Mouse (Mus musculus): ENCODE data around the gene Arpc1a.
"Not testable (repeated sequence)": the region's sequence is repeated elsewhere in the genome, so short reads cannot be mapped to it uniquely, and the experiment has no call there.

Gene Arpc1a

GRCm38 (mm10) chr5:145083632-145084451 is at the start of gene Arpc1a, which contains the start of gene Kpna7:
Gene Arpc1a, plus strand, starts transcription at chr5:145083830.
Gene Kpna7, minus strand, starts transcription at chr5:145084030.
- peak; percentile 88 for DNase-seq (ENCODE audit: low read depth, low spot score)

- peak; percentile 18 for DNase-seq (ENCODE audit: low read depth, low spot score)
Observed at GRCm38 (mm10) chr5:145041628-145042027, 42.0 kb upstream of the Arpc1a start.

GRCm38 (mm10) chr5:145042690-145043089 is 40.9 kb upstream of the Arpc1a start, which contains the start of gene 1700018F24Rik:
Gene 1700018F24Rik, plus strand, starts transcription at chr5:145042990.
- not testable (repeated sequence) for DNase-seq (ENCODE audit: low read depth, low spot score)

- DNase-seq (ENCODE audit: low read depth, low spot score) = not testable (repeated sequence)
Observed at GRCm38 (mm10) chr5:145054187-145054586, 29.4 kb upstream of the Arpc1a start.

- DNase-seq (ENCODE audit: low read depth, low spot score) = no peak
Observed at GRCm38 (mm10) chr5:145057907-145058306, 25.7 kb upstream of the Arpc1a start.

- DNase-seq (ENCODE audit: low read depth, low spot score) = no peak
Observed at GRCm38 (mm10) chr5:145058722-145059121, 24.9 kb upstream of the Arpc1a start.

- DNase-seq (ENCODE audit: low read depth, low spot score) = peak; percentile 87
Observed at GRCm38 (mm10) chr5:145059524-145059923, 24.1 kb upstream of the Arpc1a start.

- no peak for DNase-seq (ENCODE audit: low read depth, low spot score)
Observed at GRCm38 (mm10) chr5:145064765-145065340, 18.8 kb upstream of the Arpc1a start.

- no peak for DNase-seq (ENCODE audit: low read depth, low spot score)
Observed at GRCm38 (mm10) chr5:145068863-145069262, 14.8 kb upstream of the Arpc1a start.

GRCm38 (mm10) chr5:145069707-145070106 is 13.9 kb upstream of the Arpc1a start:
- DNase-seq (ENCODE audit: low read depth, low spot score) = peak; percentile 43

GRCm38 (mm10) chr5:145071342-145071741 is 12.3 kb upstream of the Arpc1a start:
- peak; percentile 50 for DNase-seq (ENCODE audit: low read depth, low spot score)

- no peak for DNase-seq (ENCODE audit: low read depth, low spot score)
Observed at GRCm38 (mm10) chr5:145075081-145075480, 8.5 kb upstream of the Arpc1a start.

- DNase-seq (ENCODE audit: low read depth, low spot score) = no peak
Observed at GRCm38 (mm10) chr5:145081866-145082613, 1.6 kb upstream of the Arpc1a start.

- not testable (repeated sequence) for DNase-seq (ENCODE audit: low read depth, low spot score)
Observed at GRCm38 (mm10) chr5:145083201-145083600, 429 bp upstream of the Arpc1a start.

- no peak for DNase-seq (ENCODE audit: low read depth, low spot score)
Observed at GRCm38 (mm10) chr5:145084822-145085221, 1.2 kb downstream of the Arpc1a start.

GRCm38 (mm10) chr5:145088186-145088585 is 4.6 kb downstream of the Arpc1a start:
- no peak for DNase-seq (ENCODE audit: low read depth, low spot score)

GRCm38 (mm10) chr5:145089878-145090277 is 6.2 kb downstream of the Arpc1a start:
- DNase-seq (ENCODE audit: low read depth, low spot score) = no peak

GRCm38 (mm10) chr5:145096195-145096594 is 12.6 kb downstream of the Arpc1a start:
- no peak for DNase-seq (ENCODE audit: low read depth, low spot score)

GRCm38 (mm10) chr5:145098340-145098821 is 14.8 kb downstream of the Arpc1a start:
- no peak for DNase-seq (ENCODE audit: low read depth, low spot score)

- no peak for DNase-seq (ENCODE audit: low read depth, low spot score)
Observed at GRCm38 (mm10) chr5:145100960-145101359, 17.3 kb downstream of the Arpc1a start.

- not testable (repeated sequence) for DNase-seq (ENCODE audit: low read depth, low spot score)
Observed at GRCm38 (mm10) chr5:145101451-145101850, 17.8 kb downstream of the Arpc1a start.

GRCm38 (mm10) chr5:145102706-145103105 is 19.1 kb downstream of the Arpc1a start:
- no peak for DNase-seq (ENCODE audit: low read depth, low spot score)
